Mouse (Mus musculus): ENCODE results near the gene R3hdml. TPM values are rescaled to one million over a fixed set of nuclear protein-coding genes. Genes with fewer than 3 reads are reported as not detected.

Gene R3hdml
- polyA plus RNA-seq, 1 experiment = not detected

- WGBS = 58% methylated on average over 6 of the region's 6 CpGs
- Histone ChIP-seq H3K4me1 (ENCODE audit: control insufficient read depth, insufficient read depth, low read length) (no peaks in the 10 kb centered on the region), H3K27ac (ENCODE audit: control insufficient read depth, insufficient read depth, low read depth, low read length, poor library complexity) (no peak overlapping the region), H3K4me3 (replicated peaks; ENCODE audit: control insufficient read depth, low read depth, low read length) (no peak overlapping the region)
- TF ChIP-seq CTCF (IDR thresholded peaks at IDR 0.05; ENCODE audit: control insufficient read depth, insufficient read depth, low read length) = no peak
- TF ChIP-seq POLR2A (IDR thresholded peaks at IDR 0.05; ENCODE audit: borderline replicate concordance, control insufficient read depth, low read depth, low read length) = no peak
These were observed 56.7 kb downstream of the R3hdml start for GRCm38 (mm10) chr2:163548822-163549221.

- H3K4me3 ChIP-seq (replicated peaks; ENCODE audit: control insufficient read depth, low read depth, low read length) = no peak overlapping the region
- no peak for TF ChIP-seq POLR2A (IDR thresholded peaks at IDR 0.05; ENCODE audit: borderline replicate concordance, control insufficient read depth, low read depth, low read length)
- TF ChIP-seq CTCF (IDR thresholded peaks at IDR 0.05; ENCODE audit: control insufficient read depth, insufficient read depth, low read length) = no peak
- 82% methylated on average over 6 of the region's 6 CpGs for WGBS
- no peaks in the 10 kb centered on the region for H3K4me1 ChIP-seq (ENCODE audit: control insufficient read depth, insufficient read depth, low read length)
- no peak overlapping the region for H3K27ac ChIP-seq (ENCODE audit: control insufficient read depth, insufficient read depth, low read depth, low read length, poor library complexity)
These were observed 57.7 kb downstream of the R3hdml start for GRCm38 (mm10) chr2:163549786-163550185.

Other genes with a start within 250 kb of the R3hdml start
- 0.23 TPM in 1 of 2 replicates, not detected in the other for gene Jph2, start 94.3 kb upstream of the R3hdml start, polyA plus RNA-seq (2011; ENCODE audit: insufficient read depth, insufficient read length, low replicate concordance, missing spikeins)
- gene Oser1, start 67.6 kb upstream of the R3hdml start, polyA plus RNA-seq (2011; ENCODE audit: insufficient read depth, insufficient read length, low replicate concordance, missing spikeins) = 34.1 and 70.4 TPM in 2 replicates
- not detected in 2 replicates for gene Gdap1l1, start 53.8 kb upstream of the R3hdml start, polyA plus RNA-seq (2011; ENCODE audit: insufficient read depth, insufficient read length, low replicate concordance, missing spikeins)
- 1.6 and 4.5 TPM in 2 replicates for gene Fitm2, start 19.7 kb upstream of the R3hdml start, polyA plus RNA-seq (2011; ENCODE audit: insufficient read depth, insufficient read length, low replicate concordance, missing spikeins)
- 1.1 and 3.0 TPM in 2 replicates for gene Hnf4a, start 14.5 kb downstream of the R3hdml start, polyA plus RNA-seq (2011; ENCODE audit: insufficient read depth, insufficient read length, low replicate concordance, missing spikeins)
- 11.5 and 19.8 TPM in 2 replicates for gene Ttpal, start 110.0 kb downstream of the R3hdml start, polyA plus RNA-seq (2011; ENCODE audit: insufficient read depth, insufficient read length, low replicate concordance, missing spikeins)
- gene Serinc3, start 152.8 kb downstream of the R3hdml start, polyA plus RNA-seq (2011; ENCODE audit: insufficient read depth, insufficient read length, low replicate concordance, missing spikeins) = 328 and 366 TPM in 2 replicates
- 109 and 152 TPM in 2 replicates for gene Pkig, start 166.1 kb downstream of the R3hdml start, polyA plus RNA-seq (2011; ENCODE audit: insufficient read depth, insufficient read length, low replicate concordance, missing spikeins)